Mouse (Mus musculus): ENCODE data around the gene Chil4.

Chil4 gene

DNA sequence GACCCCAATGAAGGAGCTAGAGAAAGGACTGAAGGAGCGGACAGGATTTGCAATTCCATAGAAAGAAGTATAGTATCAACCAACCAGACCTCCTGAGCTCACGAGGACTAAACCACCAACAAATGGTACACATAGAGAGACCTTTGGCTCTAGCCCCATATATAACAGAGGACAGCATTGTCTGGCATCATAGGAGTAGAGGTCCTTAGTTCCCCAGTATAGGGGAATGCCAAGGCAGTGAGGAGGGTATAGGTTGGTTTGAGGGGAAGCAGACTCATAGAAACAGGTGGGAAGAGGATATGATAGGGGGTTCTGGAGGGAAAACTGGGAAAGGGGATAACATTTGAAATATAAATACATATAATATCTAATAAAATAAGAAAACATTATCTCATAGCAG is 64.9 kb downstream of the Chil4 start:
- DNase-seq: no peak
